Mouse (Mus musculus): ENCODE measurements at regions not wholly inside any gene's neighbourhood (a gene's known extent, or its start where the extent isn't known, plus 50 kb on each side); places are given as distances from the start of the nearest gene placed in this dataset.

DNA sequence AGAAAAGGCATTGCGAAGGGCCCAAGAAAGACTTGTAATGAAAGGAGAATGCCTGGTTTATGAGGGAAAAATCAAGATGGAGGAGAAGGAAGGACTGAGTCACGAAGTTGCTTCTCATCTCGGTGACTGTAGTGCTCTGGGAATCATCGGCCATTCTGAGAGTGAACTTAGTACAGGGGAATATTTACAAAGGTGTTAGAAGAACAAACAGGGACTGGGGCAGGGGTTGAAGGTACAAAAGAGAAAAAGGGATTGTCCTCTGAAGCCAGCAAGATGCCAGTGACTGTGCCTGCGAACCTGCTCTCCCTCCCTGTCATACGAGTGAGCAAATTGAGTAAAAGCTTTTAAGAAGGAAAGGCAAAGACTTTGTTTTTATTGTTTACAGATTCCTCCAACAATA lies 78.1 kb upstream of the Ywhaq start:
- DNase-seq (ENCODE audit: low spot score in 2 of 2), result no peak
- intact Hi-C loops (cut with DNase I), result no loop called here

DNA sequence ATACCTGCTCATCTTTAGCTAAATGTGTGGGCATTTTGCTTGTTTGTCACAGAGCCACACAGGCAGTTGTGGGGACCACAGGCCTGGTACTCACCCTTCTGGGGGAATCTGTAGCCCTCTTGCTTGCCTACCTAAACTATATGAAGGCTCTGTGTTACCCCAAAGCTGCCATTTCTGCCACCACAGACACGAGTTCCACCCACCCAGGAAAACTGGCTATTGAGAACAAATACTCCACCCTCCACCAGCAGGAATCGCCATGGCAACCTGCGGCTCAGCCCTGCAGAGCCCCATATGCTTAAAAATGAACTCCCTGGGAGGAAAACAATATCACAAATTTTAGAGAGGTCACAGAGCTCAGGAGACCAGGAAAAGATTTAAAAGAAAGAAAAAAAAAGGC lies 76.0 kb upstream of the Ywhaq start:
- intact Hi-C loops (cut with DNase I), result no loop called here
- peak; percentile 34 to 52 for DNase-seq (ENCODE audit: low spot score in 2 of 2)

DNA sequence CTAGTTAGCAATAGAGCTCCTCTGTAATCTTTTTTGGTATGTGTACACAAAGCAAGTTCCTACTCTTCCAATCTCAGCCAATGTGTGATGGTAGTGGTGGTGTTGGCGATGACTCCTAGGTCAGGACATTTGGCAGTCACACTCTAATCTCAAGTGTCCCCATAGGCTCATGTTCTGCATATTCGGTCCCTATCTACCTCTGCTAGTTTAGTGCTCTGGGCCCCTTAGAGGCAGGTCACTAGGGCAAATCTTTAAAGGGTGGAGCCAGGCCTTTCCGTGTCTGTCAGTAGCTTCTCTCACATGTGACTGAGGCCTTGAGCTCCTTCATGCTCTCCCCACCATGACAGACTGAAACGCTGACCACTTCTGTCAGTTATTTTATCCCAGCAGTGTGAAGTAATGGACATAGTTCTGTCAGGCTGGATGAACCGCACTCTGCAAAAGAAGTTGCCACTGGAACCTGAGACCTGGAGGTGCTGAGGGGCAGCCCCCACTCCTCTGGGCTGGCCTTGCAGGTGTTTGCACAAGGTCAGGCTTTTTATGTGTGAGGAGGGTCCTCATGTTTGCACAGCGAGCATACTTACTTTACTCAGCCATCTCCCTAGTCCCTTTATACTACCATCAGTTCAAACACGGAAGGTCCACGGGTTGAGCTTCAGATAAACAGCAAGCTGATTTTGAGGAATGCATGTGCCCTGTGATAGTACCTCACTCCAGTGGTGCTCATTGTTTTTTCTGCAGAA lies 75.3 kb upstream of the Ywhaq start:
- DNase-seq (ENCODE audit: low spot score in 2 of 2), result no peak
- intact Hi-C loops (cut with DNase I), result no loop called here

DNA sequence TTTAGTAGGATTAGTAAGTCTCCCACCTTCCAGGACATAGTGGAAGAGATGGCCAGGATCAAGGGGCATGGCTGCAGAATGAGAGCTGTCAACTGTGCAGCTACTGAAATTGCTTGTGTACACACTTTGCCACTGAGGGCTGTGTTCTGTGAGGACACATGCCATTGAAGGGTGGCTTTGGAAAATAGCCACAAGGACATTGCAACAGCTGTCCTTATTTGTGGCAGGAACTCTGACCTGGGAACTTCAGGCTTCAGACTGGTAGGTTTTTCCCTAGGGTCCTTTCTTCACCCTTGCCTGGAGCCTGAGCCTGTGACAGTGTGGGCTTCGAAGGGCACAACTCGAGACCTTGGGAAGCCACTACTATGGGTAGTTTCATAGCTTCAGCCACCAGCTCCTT lies 64.2 kb upstream of the Ywhaq start:
- intact Hi-C loops (cut with DNase I), result no loop called here
- DNase-seq (ENCODE audit: low spot score in 2 of 2), result no peak

DNA sequence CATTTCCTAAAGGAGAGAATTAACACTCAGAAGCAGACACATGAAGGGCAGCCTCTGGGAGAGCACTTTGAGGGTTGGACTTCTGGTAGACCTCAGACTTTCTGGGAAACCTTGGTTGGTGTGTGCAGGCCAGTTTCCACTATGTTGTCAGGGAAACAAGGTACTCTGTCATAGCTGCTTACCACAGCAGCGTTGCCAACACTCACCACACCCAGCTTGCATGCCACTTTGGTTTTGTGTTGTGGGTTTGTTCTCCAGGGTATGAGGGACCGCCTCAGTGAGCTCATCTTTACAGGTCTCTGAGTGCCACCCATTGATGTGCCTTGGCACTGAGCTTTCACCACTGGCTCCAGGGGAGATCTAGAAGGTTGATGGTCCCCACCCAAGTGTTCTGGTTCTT lies 62.8 kb upstream of the Ywhaq start:
- no peak for DNase-seq (ENCODE audit: low spot score in 2 of 2)
- intact Hi-C loops (cut with DNase I), result no loop called here

- DNase-seq (ENCODE audit: low spot score in 2 of 2), result no peak
- intact Hi-C loops (cut with DNase I), result no loop called here
Observed at GRCm38 (mm10) chr12:21479251-21479650, 61.8 kb upstream of the Ywhaq start.

GRCm38 (mm10) chr12:21476516-21476915 lies 59.1 kb upstream of the Ywhaq start:
- intact Hi-C loops (cut with DNase I), result no loop called here
- no peak for DNase-seq (ENCODE audit: low spot score in 2 of 2)

DNA sequence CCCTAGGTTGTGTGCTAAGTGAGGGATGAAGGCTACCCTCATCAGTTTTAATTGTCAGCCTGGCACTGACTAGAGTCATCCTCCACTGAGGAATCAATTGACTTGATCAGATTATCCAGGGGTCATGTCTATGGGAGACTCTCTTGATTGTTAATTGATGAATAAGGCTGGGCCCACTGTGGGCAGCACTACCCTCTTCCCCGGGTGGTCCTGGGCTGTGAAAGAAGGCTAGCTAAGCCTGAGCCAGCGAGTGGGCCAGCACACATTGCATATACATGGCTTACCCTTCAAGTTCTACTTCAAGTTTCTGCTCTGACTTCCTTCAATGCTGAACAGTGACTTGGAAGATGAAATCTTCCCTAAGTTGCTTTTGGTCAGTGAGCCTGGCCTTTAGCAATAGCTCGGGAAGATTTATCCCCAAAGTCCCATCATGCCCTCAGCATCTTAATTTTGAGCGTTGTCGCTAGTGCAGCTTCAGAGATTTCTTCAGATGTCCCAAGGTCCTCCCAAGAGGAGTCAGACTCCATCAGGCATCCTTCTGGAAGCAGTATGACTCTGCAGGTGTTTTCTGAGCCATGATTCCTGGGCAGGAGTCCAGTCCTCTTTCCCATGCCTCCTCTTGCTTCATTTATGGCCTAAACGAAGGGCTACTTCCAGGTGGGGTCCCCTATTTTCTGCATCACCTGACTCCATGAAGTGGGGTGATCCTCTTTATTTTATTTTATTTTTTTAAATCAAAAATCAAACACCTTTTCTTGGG lies 55.7 kb upstream of the Ywhaq start:
- no peak for DNase-seq (ENCODE audit: low spot score in 2 of 2)
- intact Hi-C loops (cut with DNase I), result no loop called here

- DNase-seq (ENCODE audit: low spot score in 2 of 2), result peak; percentile 39 to 85
- intact Hi-C loops (cut with DNase I), result no loop called here
Observed at GRCm38 (mm10) chr12:21472487-21472886, 55.0 kb upstream of the Ywhaq start.

DNA sequence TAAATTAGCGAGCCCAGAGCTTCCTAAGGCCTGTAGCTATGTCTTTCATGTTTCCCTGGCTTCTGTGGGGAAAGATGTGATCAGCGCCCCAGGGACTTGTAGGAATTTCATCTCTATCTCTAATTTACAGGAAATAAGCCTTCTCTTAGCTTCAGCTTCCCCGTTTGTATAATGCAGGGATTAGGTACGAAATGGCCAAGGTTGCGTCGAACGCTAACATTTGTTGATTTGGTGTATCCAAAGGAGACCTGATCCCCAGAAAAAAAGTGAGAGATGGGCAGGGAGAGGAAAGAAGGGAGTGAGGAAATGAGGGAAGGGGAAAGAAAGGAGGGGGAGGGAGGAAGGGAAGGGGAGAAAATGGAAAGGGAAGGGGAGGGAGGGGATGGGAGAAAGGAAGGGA lies 54.5 kb upstream of the Ywhaq start:
- intact Hi-C loops (cut with DNase I), result no loop called here
- DNase-seq (ENCODE audit: low spot score in 2 of 2), result no peak

DNA sequence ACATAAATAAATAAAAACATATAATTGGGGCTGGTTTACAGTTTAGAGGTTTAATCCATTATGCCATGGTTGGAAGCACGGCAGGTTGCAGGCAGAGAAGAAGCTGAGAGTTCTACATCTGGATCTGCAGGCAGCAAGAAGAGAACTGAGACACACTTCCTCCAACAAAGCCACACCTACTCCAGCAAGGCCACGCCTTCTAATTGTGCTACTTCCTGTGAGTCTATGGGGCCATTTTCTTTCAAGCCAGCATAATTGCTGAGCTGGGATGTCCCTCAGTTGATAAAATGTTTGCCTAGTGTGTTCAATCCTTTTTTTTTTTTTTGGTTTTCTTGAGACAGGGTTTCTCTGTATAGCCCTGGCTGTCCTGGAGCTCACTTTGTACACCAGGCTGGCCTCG lies 52.8 kb upstream of the Ywhaq start:
- intact Hi-C loops (cut with DNase I), result no loop called here

More for the DNA sequence above, 52.8 kb upstream of the Ywhaq start:
- no peak for DNase-seq (ENCODE audit: low spot score in 2 of 2)
